Mouse (Mus musculus) neural tube, embryonic 14.5 days (tissue): ENCODE data around the gene Serp1. TPM values are rescaled to one million over a fixed set of nuclear protein-coding genes. Genes with fewer than 3 reads are reported as not detected.

Experiments used
- ATAC-seq: fragments of 200-750 bp; cut with Nextera tagmentation; 2 replicates; pipeline ENCODE4 v1.8.0; 2017; ENCODE audit warnings: low read depth, mild to moderate bottlenecking, moderate TSS enrichment, moderate library complexity
- H3K27ac ChIP-seq: fragments of 300-500 bp; sonication (generic); 2 replicates; pipeline ENCODE4 v1.5.1; 2014; ENCODE audit warnings: low read depth, mild to moderate bottlenecking, control low read depth, low read length, moderate library complexity, mixed read lengths
- H3K27me3 ChIP-seq: fragments of 300-500 bp; sonication (generic); 2 replicates; pipeline ENCODE4 v1.6.1; 2014; ENCODE audit warnings: low read length; ENCODE audit not compliant: control insufficient read depth, insufficient read depth
- H3K36me3 ChIP-seq: fragments of 300-500 bp; sonication (generic); 2 replicates; pipeline ENCODE4 v1.6.1; 2014; ENCODE audit warnings: low read length, mixed read lengths; ENCODE audit not compliant: control insufficient read depth, insufficient read depth
- H3K4me1 ChIP-seq: fragments of 300-500 bp; sonication (generic); 2 replicates; pipeline ENCODE4 v1.6.1; 2014; ENCODE audit warnings: low read length; ENCODE audit not compliant: control insufficient read depth, insufficient read depth
- H3K4me2 ChIP-seq: fragments of 300-500 bp; sonication (generic); 2 replicates; pipeline ENCODE4 v1.6.1; 2014; ENCODE audit warnings: mild to moderate bottlenecking, low read depth, low read length, control low read depth
- H3K4me3 ChIP-seq: fragments of 300-500 bp; sonication (generic); 2 replicates; pipeline ENCODE4 v1.5.1; 2014; ENCODE audit warnings: low read depth, low read length, control low read depth, mixed read lengths
- H3K9ac ChIP-seq: fragments of 300-500 bp; sonication (generic); replicated peaks from 2 replicates; pipeline ENCODE4 v1.6.1; 2014; ENCODE audit warnings: low read depth, mild to moderate bottlenecking, control low read depth, low read length, mixed read lengths
- H3K9me3 ChIP-seq: fragments of 300-500 bp; sonication (generic); 2 replicates; pipeline ENCODE4 v1.6.1; 2016; ENCODE audit warnings: low read length; ENCODE audit not compliant: control insufficient read depth
- WGBS: fragments of 180-500 bp; shearing (Covaris S2); extraction: QIAGEN DNeasy Blood & Tissue Kit; methylation state at CpG from one replicate; pipeline ENCODE4 v1.1.7; 2014; 5-methylcytosine and 5-hydroxymethylcytosine counted together
- polyA plus RNA-seq: library from polyadenylated mRNA; unstranded; fragments of >200 nt; fragmentation: Nextera tagmentation; extraction: Ambion mirVana; gene quantifications from 2 replicates; pipeline ENCODE4 v1.2.1, GENCODE M21; 2014

Gene Serp1
- polyA plus RNA-seq: 46.2 and 68.5 TPM in 2 replicates

GRCm38 (mm10) chr3:58525652-58526407 lies at the start of gene Serp1, which contains the start of gene Eif2a:
TSS of gene Serp1 (minus strand) at chr3:58525892.
TSS of gene Eif2a (plus strand) at chr3:58525821.
- Histone ChIP-seq H3K9ac (peak within 1 kb of the TSS; percentile 92), H3K36me3 (peaks cover 10% of the 10 kb centered on the region; the same call in 1 of the 2 replicates), H3K27me3 (no peaks in the 10 kb centered on the region), H3K4me2 (peak within 1 kb of the TSS; percentile 84), H3K4me1 (peaks cover 14% of the 10 kb centered on the region), H3K27ac (peak within 1 kb of the TSS; percentile 88), H3K9me3 (no peaks in the 10 kb centered on the region), H3K4me3 (peak within 1 kb of the TSS; percentile 95)
- 0% methylated on average over 46 of the region's 57 CpGs for WGBS
- ATAC-seq: peak; percentile 100

GRCm38 (mm10) chr3:58570821-58571220 lies 45.1 kb upstream of the Serp1 start:
- H3K27ac ChIP-seq: no peak overlapping the region
- H3K4me1 ChIP-seq: 0 out of 2 replicates have a peak, but pooled peaks cover 1% of the 10 kb centered on the region
- H3K9ac ChIP-seq: no peak overlapping the region
- no peaks in the 10 kb centered on the region for H3K27me3 ChIP-seq
- no peaks in the 10 kb centered on the region for H3K36me3 ChIP-seq
- H3K4me2 ChIP-seq: no peak overlapping the region
- ATAC-seq: no peak
- H3K9me3 ChIP-seq: no peaks in the 10 kb centered on the region
- H3K4me3 ChIP-seq: no peak overlapping the region
- 94% methylated on average over 3 of the region's 3 CpGs for WGBS

- no peaks in the 10 kb centered on the region for H3K27me3 ChIP-seq
- WGBS: 34% methylated on average over 2 of the region's 2 CpGs
- no peak overlapping the region for H3K27ac ChIP-seq
- ATAC-seq: no peak
- H3K36me3 ChIP-seq: peaks cover 6% of the 10 kb centered on the region; the same call in 1 of the 2 replicates
- no peak overlapping the region for H3K4me3 ChIP-seq
- no peak overlapping the region for H3K9ac ChIP-seq
- H3K9me3 ChIP-seq: no peaks in the 10 kb centered on the region
- no peaks in the 10 kb centered on the region for H3K4me1 ChIP-seq
- no peak overlapping the region for H3K4me2 ChIP-seq
Measured at GRCm38 (mm10) chr3:58561437-58561836, 35.7 kb upstream of the Serp1 start.

- Histone ChIP-seq H3K36me3 (peaks cover 20% of the 10 kb centered on the region), H3K27ac (no peak overlapping the region), H3K9me3 (no peaks in the 10 kb centered on the region), H3K4me2 (no peak overlapping the region), H3K4me3 (no peak overlapping the region), H3K4me1 (no peaks in the 10 kb centered on the region), H3K27me3 (no peaks in the 10 kb centered on the region), H3K9ac (no peak overlapping the region)
- ATAC-seq: no peak
- 28% methylated on average over 2 of the region's 2 CpGs for WGBS
Measured at GRCm38 (mm10) chr3:58559887-58560286, 34.2 kb upstream of the Serp1 start.

- H3K27me3 ChIP-seq: no peaks in the 10 kb centered on the region
- no peak overlapping the region for H3K9ac ChIP-seq
- no peak overlapping the region for H3K4me3 ChIP-seq
- no peaks in the 10 kb centered on the region for H3K9me3 ChIP-seq
- peaks cover 39% of the 10 kb centered on the region for H3K36me3 ChIP-seq
- H3K4me1 ChIP-seq: no peaks in the 10 kb centered on the region
- H3K4me2 ChIP-seq: no peak overlapping the region
- WGBS: 85% methylated on average over 7 of the region's 7 CpGs
- no peak for ATAC-seq
- no peak overlapping the region for H3K27ac ChIP-seq
Measured at GRCm38 (mm10) chr3:58556649-58557048, 31.0 kb upstream of the Serp1 start.

- ATAC-seq: no peak
- Histone ChIP-seq H3K4me3 (no peak overlapping the region), H3K4me2 (no peak overlapping the region), H3K27me3 (no peaks in the 10 kb centered on the region), H3K27ac (no peak overlapping the region), H3K9ac (no peak overlapping the region), H3K36me3 (peaks cover 50% of the 10 kb centered on the region), H3K9me3 (no peaks in the 10 kb centered on the region), H3K4me1 (no peaks in the 10 kb centered on the region)
- WGBS: 87% methylated on average over 1 of the region's 1 CpGs
Measured at GRCm38 (mm10) chr3:58552001-58552811, 26.5 kb upstream of the Serp1 start.

GRCm38 (mm10) chr3:58536573-58536972 lies 10.9 kb upstream of the Serp1 start:
- ATAC-seq: no peak
- H3K27me3 ChIP-seq: no peaks in the 10 kb centered on the region
- no peak overlapping the region for H3K9ac ChIP-seq
- H3K9me3 ChIP-seq: no peaks in the 10 kb centered on the region
- no peak overlapping the region for H3K4me3 ChIP-seq
- 91% methylated on average over 3 of the region's 3 CpGs for WGBS
- no peak overlapping the region for H3K27ac ChIP-seq
- no peak overlapping the region for H3K4me2 ChIP-seq
- H3K36me3 ChIP-seq: peaks cover 9% of the 10 kb centered on the region; the same call in 1 of the 2 replicates
- no peaks in the 10 kb centered on the region for H3K4me1 ChIP-seq

- Histone ChIP-seq H3K27ac (peak overlapping the region; percentile 88; the same call in 1 of the 2 replicates), H3K4me1 (peaks cover 14% of the 10 kb centered on the region), H3K9me3 (no peaks in the 10 kb centered on the region), H3K9ac (peak overlapping the region; percentile 17), H3K4me2 (peak overlapping the region; percentile 76), H3K36me3 (peaks cover 9% of the 10 kb centered on the region; the same call in 1 of the 2 replicates), H3K27me3 (no peaks in the 10 kb centered on the region), H3K4me3 (peak overlapping the region; percentile 95)
- ATAC-seq: no peak
- WGBS: 7% methylated on average over 4 of the region's 4 CpGs
Measured at GRCm38 (mm10) chr3:58526408-58526737, 681 bp upstream of the Serp1 start.

- peaks cover 10% of the 10 kb centered on the region; the same call in 1 of the 2 replicates for H3K36me3 ChIP-seq
- no peaks in the 10 kb centered on the region for H3K9me3 ChIP-seq
- H3K27me3 ChIP-seq: no peaks in the 10 kb centered on the region
- peak overlapping the region; percentile 95 for H3K4me3 ChIP-seq
- peaks cover 14% of the 10 kb centered on the region for H3K4me1 ChIP-seq
- H3K27ac ChIP-seq: peak overlapping the region; percentile 88
- under 1% methylated on average over 40 of the region's 40 CpGs for WGBS
- peak overlapping the region; percentile 92 for H3K9ac ChIP-seq
- H3K4me2 ChIP-seq: peak overlapping the region; percentile 84
- no peak for ATAC-seq
Measured at GRCm38 (mm10) chr3:58525166-58525565, 526 bp downstream of the Serp1 start.
